Mouse (Mus musculus): Measurements from ENCODE around the gene Ncoa3.

DNA sequence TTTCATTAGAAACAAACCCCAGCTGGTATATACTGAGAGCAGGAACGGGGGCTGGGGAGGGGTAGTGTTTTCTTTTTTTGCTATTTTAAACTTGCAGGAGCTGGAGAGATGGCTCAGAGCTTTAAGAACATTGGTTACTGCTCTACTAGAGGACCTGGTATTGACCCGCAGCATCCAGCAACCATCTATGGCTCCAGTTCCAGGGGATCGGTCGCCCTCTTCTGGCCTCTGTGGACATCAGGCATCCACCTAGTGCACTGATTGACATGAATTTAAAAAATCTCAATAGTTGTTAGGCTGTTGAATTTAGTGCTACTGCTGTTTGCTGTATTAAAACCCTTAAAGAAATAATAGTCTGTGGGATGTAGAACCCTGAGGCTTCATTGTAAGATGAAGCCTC, 1.9 kb downstream of the Ncoa3 start:
- TF ChIP-seq CHD2 (IDR thresholded peaks at IDR 0.05; ENCODE audit: low read depth, low read length), result no peak
- no peak for TF ChIP-seq MAFK (IDR thresholded peaks at IDR 0.05; ENCODE audit: insufficient read depth, low read depth, low read length)
- no peak for TF ChIP-seq HCFC1 (IDR thresholded peaks at IDR 0.05; ENCODE audit: borderline replicate concordance, insufficient read depth, low read length)
- TF ChIP-seq ZC3H11A (IDR thresholded peaks at IDR 0.05; ENCODE audit: borderline replicate concordance, low read depth, low read length), result peak; percentile 44; the same call in 1 of the 2 replicates
- TF ChIP-seq ZNF384 (IDR thresholded peaks at IDR 0.05; ENCODE audit: low read depth, low read length), result no peak

All from ES-E14 (cell line).